Mouse (Mus musculus): ENCODE results near the gene Hnrnpm. TPM values are rescaled to one million over a fixed set of nuclear protein-coding genes. Genes with fewer than 3 reads are reported as not detected.

Hnrnpm gene
- total and polyA plus RNA-seq, 3 experiments: 174 to 756 (median 207) TPM

- Histone ChIP-seq H3K9me3 (replicated peaks; ENCODE audit: low read length) (no peaks in the 10 kb centered on the region), H3K9ac (ENCODE audit: insufficient read depth, low read depth) (no peak overlapping the region), H3K27ac (ENCODE audit: insufficient read depth, low read depth) (no peak overlapping the region), H3K4me3 (replicated peaks in 1 of 3; ENCODE audit: low read depth in 2 of 3, low read length in 2 of 3, poor library complexity in 1 of 3) (no peak overlapping the region), H3K4me1 (ENCODE audit: control insufficient read depth in 1 of 2, insufficient read depth in 2 of 2) (peaks cover 0 to 15% of the 10 kb centered on the region in 2 experiments; a peak in 1 of 4 replicates), H3K4me2 (ENCODE audit: insufficient read depth, low read depth, poor library complexity, severe bottlenecking) (no peak overlapping the region), H3K36me3 (replicated peaks in 1 of 2; ENCODE audit: control insufficient read depth in 1 of 2, insufficient read depth in 1 of 2, low read length in 1 of 2) (peaks cover 34 to 82% of the 10 kb centered on the region in 2 experiments), H3K79me2 (replicated peaks; ENCODE audit: control insufficient read depth, extremely low read depth, insufficient read depth, poor library complexity, severe bottlenecking) (peaks cover 71% of the 10 kb centered on the region), H3K27me3 (replicated peaks) (no peaks in the 10 kb centered on the region)
- dilution Hi-C loops (cut with MboI; ENCODE audit: extremely low pct_ligation_motif_present, extremely low pct_unique_long_range_greater_than_20kb, low sequenced_read_pairs) (no loop called here), in situ Hi-C loops (cut with MboI; ENCODE audit: low pct_ligation_motif_present, low pct_unique_long_range_greater_than_20kb, low sequenced_read_pairs) (no loop called here)
- no peak for TF ChIP-seq GABPA (IDR thresholded peaks at IDR 0.05; ENCODE audit: insufficient replicate concordance, low read depth, low read length)
- no peak for TF ChIP-seq USF2 (conservative IDR thresholded peaks at IDR 0.05; ENCODE audit: low read depth, low read length)
- no peak for DNase-seq (ENCODE audit: extremely low read depth)
Observed at GRCm38 (mm10) chr17:33669681-33670080, 17.0 kb downstream of the Hnrnpm start.

- TF ChIP-seq KAT2A (IDR thresholded peaks at IDR 0.05; ENCODE audit: insufficient replicate concordance, low read length): no peak
- no peak for TF ChIP-seq RAD21 (IDR thresholded peaks at IDR 0.05; ENCODE audit: low read depth, low read length)
- Histone ChIP-seq H3K79me2 (replicated peaks; ENCODE audit: control insufficient read depth, extremely low read depth, insufficient read depth, poor library complexity, severe bottlenecking) (peaks cover 47% of the 10 kb centered on the region), H3K4me1 (ENCODE audit: control insufficient read depth in 1 of 2, insufficient read depth in 2 of 2) (no peaks in the 10 kb centered on the region), H3K9me3 (replicated peaks; ENCODE audit: low read length) (no peaks in the 10 kb centered on the region), H3K36me3 (replicated peaks in 1 of 2; ENCODE audit: control insufficient read depth in 1 of 2, insufficient read depth in 1 of 2, low read length in 1 of 2) (peaks cover 45 to 91% of the 10 kb centered on the region in 2 experiments), H3K27ac (ENCODE audit: insufficient read depth, low read depth) (no peak overlapping the region), H3K4me2 (ENCODE audit: insufficient read depth, low read depth, poor library complexity, severe bottlenecking) (no peak overlapping the region), H3K9ac (ENCODE audit: insufficient read depth, low read depth) (no peak overlapping the region), H3K4me3 (replicated peaks in 1 of 3; ENCODE audit: low read depth in 2 of 3, low read length in 2 of 3, poor library complexity in 1 of 3) (no peak overlapping the region), H3K27me3 (replicated peaks) (no peaks in the 10 kb centered on the region)
- DNase-seq (ENCODE audit: extremely low read depth): no peak
- dilution Hi-C loops (cut with MboI; ENCODE audit: extremely low pct_ligation_motif_present, extremely low pct_unique_long_range_greater_than_20kb, low sequenced_read_pairs) (no loop called here), in situ Hi-C loops (cut with MboI; ENCODE audit: low pct_ligation_motif_present, low pct_unique_long_range_greater_than_20kb, low sequenced_read_pairs) (no loop called here)
Observed at GRCm38 (mm10) chr17:33666813-33667212, 19.8 kb downstream of the Hnrnpm start.

- TF ChIP-seq NELFE (IDR thresholded peaks at IDR 0.05; ENCODE audit: low read depth, low read length): no peak
- no peak for TF ChIP-seq E2F4 (IDR thresholded peaks at IDR 0.05; ENCODE audit: insufficient replicate concordance, low read depth, low read length)
- no peak for TF ChIP-seq CHD2 (IDR thresholded peaks at IDR 0.05; ENCODE audit: low read length)
- Histone ChIP-seq H3K27me3 (replicated peaks) (no peaks in the 10 kb centered on the region), H3K79me2 (replicated peaks; ENCODE audit: control insufficient read depth, extremely low read depth, insufficient read depth, poor library complexity, severe bottlenecking) (peaks cover 5% of the 10 kb centered on the region), H3K36me3 (replicated peaks in 1 of 2; ENCODE audit: control insufficient read depth in 1 of 2, insufficient read depth in 1 of 2, low read length in 1 of 2) (peaks cover 76 to 95% of the 10 kb centered on the region in 2 experiments), H3K4me3 (replicated peaks in 1 of 3; ENCODE audit: low read depth in 2 of 3, low read length in 2 of 3, poor library complexity in 1 of 3) (no peak overlapping the region), H3K4me2 (ENCODE audit: insufficient read depth, low read depth, poor library complexity, severe bottlenecking) (no peak overlapping the region), H3K4me1 (ENCODE audit: control insufficient read depth in 1 of 2, insufficient read depth in 2 of 2) (peaks cover 0 to 2% of the 10 kb centered on the region in 2 experiments; a peak in 1 of 4 replicates), H3K9ac (ENCODE audit: insufficient read depth, low read depth) (no peak overlapping the region), H3K9me3 (replicated peaks; ENCODE audit: low read length) (no peaks in the 10 kb centered on the region), H3K27ac (ENCODE audit: insufficient read depth, low read depth) (no peak overlapping the region)
- in situ Hi-C loops (cut with MboI; ENCODE audit: low pct_ligation_motif_present, low pct_unique_long_range_greater_than_20kb, low sequenced_read_pairs): no loop called here
- dilution Hi-C loops (cut with MboI; ENCODE audit: extremely low pct_ligation_motif_present, extremely low pct_unique_long_range_greater_than_20kb, low sequenced_read_pairs): no loop called here
- DNase-seq (ENCODE audit: extremely low read depth): no peak
Observed at GRCm38 (mm10) chr17:33649781-33650475, 36.7 kb downstream of the Hnrnpm start.
